Mouse (Mus musculus) bone marrow macrophage, adult 2 months (primary cell): Measurements from ENCODE around the gene Myo10.

Source experiments
- CTCF ChIP-seq: IDR thresholded peaks from 2 replicates; pipeline ENCODE4 v1.5.1; 2012; ENCODE audit warnings: low read depth, mild to moderate bottlenecking, low read length, moderate library complexity
- POLR2A ChIP-seq: IDR thresholded peaks from 2 replicates; pipeline ENCODE4 v1.6.1; 2012; ENCODE audit warnings: mild to moderate bottlenecking, low read depth, low read length, borderline replicate concordance

DNA sequence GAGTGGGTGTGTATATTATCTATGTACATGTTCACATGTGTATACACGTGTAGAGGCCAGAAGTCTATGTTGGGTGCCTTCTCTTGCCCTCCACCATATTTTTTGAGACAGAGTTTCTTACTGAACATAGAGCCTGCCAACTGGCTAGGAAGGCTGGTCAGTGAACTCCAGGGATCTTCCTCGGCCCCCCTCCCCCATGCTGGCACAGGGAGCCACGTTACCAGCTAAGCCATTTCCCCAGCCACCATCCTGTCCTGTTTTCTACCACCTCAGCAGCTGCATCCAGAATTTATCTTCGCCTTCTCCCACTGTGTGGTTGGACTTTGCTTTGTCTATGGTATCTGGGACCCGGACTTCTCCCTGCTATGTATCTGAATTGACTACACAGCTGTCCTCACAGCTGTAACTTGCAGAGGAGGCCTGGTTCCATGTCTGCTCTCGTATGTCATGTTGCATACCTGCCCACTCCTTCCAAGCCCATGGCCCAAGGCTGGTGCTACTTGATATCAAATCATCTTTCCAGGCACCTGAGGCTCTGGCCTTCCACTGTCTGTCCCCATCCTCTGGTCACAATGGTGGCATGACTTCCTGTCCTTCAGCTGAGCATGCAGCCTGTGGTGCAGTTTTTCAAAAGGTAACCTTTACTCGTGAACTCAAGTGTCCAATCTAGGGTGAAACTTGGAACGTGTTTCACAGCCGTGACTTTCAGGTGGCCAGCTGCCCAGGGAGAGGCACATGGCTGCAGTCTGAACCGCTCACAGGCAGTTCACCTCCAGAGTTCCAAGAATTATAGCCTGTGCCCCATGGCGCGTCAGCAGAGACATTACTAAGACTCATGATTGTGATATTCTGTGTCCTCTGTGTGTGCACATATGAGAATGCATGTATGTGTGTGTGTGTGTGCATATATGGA is 18.8 kb downstream of the Myo10 start:
- TF ChIP-seq CTCF (no peak), POLR2A (no peak)
